Mouse (Mus musculus): ENCODE data around the gene Sec14l1.

The Sec14l1 gene

DNA sequence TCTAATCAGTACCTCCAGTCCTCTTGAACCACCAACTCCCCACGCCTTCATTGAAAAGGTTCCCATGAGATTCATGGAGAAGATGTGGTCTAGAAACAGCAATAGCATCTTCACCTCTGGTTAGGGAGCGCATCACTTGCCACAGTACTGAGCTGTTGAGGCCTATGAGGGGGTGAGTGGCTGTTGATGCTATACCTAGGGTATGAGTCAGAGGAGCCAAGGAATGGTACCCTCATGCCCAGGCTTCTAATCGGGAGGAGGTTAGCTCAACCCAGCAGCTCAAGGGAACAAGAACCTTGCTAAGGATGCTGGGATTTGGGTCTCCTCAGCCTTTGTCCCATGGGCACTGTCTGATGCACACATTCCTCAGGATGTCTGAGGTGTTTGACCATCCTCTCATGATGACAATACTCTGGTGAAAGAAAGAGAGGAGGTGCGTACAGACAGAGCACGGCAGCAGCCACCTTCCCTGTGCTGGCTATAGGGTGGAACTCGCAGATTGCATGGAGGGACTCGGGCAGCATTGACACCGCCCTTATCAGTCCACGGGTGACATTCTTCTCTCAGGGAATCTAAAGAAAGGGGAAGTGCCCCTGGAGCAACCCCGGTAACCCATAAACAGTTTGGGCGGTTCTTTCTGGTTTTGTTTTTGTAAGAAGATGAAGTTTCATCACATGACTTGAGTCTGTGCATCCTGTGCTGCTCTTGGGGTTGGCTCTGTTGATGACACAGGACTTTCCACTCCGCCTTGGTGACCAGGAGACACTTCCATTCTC lies 5.6 kb upstream of the Sec14l1 start:
- DNase-seq (ENCODE audit: low read depth): no peak

DNA sequence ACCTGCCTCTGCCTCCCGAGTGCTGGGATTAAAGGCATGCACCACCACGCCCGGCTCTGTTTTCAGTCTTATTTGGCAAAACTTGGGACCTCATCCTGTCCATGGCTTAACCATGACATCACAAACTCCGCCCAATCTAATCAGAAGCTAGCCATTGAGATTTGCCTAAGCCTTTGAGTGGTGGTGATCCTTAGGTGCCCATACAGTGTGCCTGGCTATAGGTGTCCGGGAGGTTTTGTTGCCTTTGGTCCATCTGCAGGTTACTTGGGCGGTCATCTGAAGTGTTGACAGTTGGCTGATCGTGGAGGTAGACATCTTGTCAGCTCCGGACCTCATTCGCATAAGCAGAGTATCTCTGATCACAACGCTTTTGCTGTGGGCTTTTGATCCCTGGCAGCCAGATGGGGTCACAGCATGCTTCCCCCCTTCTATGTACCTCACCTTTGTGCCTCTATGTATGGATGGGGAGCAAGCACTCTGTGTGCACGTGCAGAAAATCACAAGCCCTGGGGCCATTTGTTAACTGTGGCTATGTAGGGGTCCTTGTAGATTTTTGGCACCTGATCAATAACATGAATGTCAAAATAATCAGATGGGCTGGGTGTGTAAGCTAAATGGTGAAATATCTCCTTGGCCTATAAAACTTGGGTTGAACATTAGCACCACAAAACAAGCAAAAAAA lies 2.9 kb upstream of the Sec14l1 start:
- DNase-seq (ENCODE audit: low read depth): no peak

GRCm38 (mm10) chr11:117112649-117113051 lies 2.3 kb upstream of the Sec14l1 start:
- no peak for DNase-seq (ENCODE audit: low read depth)

DNA sequence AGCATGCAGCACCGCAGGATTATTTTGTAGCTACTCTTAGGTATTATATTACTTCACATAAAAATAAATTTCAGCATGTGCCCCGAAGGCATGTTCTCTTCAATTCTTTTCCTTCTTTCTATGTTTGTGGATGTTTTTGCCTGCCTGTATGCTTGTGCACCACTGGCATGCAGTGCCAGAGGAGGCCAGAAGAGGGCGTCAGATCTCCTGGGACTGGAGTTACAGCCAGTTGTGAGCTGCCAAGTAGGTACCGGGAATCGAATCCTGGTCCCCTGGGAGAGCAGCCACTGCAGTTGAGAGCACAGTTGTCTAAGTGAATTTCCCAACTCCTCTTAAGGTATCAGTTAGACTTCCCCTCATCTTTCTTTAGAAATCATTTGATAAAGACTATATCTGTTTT lies 1.6 kb upstream of the Sec14l1 start:
- no peak for DNase-seq (ENCODE audit: low read depth)

DNA sequence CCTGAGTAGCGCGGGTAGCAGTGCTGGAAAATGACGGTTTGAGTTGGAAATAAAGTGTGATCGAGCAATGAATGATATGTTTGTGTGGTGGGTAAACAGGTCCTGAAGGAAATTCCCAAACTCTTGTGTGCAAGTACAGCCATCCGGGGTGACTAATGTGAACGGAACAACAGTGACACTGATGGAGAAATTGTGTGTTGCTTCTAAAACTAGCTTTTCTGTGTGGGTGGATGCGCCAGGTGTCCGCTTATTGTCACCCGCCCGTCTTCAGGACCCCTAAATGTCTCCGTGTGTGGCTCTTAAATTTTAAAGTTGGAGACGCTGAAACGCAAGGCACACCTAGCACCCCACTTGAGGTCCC lies 757 bp upstream of the Sec14l1 start:
- no peak for DNase-seq (ENCODE audit: low read depth)

DNA sequence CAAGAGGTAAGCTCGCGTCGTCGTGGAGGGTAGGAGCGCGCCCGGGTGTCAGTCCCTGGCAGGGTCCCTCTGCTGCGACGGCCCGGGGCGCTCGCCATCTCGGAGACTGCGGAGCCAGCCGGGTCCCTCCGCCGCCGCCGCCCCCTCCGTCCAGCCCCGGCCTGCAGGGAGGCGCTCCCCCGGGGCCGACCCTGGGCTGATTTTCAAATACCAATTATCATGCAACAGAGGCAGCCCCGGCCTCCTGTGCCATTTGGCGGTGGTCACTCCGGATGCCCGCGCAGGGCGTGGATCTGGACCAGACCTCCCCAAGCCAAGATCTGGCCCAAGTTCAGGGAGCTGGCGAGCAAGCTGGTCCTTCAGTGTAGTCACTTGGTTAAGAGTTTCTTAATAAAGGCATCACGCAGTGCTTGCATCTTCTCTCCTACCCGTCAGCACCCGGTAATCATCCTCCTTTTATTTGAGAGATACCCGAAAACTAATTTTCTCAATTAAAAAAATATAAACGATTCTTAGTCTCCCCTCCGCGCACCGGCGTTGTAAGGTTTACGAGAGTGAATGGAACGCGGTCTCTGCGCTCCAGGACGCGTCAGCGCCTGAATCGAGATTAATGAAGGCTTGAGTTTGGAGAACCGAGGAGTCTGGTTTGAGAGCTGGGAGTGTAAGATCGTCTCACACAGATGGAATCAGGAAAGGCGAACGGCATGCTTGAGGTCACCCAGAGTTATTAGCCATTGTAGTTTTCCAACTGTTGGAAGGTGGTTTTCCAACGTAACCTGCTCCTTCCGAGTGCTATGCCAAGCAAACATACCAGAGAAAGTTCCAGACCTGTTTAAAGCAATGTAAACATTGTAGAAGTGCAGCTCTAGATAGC lies 615 bp downstream of the Sec14l1 start:
- no peak for DNase-seq (ENCODE audit: low read depth)

GRCm38 (mm10) chr11:117116350-117117303 lies 1.7 kb downstream of the Sec14l1 start:
- no peak for DNase-seq (ENCODE audit: low read depth)

DNA sequence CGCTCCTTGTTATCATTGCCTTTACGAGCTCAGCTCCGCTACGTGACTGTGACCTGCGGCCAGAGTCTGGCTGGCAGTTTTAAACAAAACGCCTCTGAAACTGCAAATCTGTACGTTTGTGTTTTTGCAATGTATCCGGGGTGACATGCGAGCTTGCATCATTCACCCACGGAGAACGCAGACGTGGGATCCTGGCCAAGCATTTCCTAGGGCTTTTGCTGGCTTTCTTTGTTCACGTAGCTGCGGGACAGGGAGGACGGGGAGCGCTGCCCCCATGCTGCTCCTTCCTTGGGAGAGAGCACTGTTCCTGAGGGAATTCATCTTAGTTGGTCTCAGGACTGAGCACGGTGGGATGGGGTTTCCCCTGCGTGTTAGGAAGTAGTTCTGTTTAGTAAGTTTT lies 2.4 kb downstream of the Sec14l1 start:
- DNase-seq (ENCODE audit: low read depth): no peak

DNA sequence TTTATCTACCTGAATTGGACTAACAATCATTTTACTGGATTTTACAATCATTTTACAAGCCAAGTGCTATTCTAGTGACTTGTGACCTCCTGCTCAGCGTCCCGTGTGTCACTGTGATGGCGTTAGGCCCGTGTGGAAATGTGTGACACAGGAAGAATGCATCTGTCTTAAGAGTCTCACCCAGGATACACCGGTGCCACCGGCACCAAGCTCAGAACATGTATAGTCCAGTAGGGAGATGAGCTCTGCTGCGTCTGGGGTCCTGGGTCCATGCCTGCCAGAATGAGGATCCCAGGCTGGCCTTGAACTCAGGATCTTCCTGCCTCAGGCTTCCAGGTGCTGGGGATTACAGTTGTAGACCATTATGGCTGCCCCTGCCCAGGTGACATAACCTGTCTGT lies 2.8 kb downstream of the Sec14l1 start:
- DNase-seq (ENCODE audit: low read depth): no peak

DNA sequence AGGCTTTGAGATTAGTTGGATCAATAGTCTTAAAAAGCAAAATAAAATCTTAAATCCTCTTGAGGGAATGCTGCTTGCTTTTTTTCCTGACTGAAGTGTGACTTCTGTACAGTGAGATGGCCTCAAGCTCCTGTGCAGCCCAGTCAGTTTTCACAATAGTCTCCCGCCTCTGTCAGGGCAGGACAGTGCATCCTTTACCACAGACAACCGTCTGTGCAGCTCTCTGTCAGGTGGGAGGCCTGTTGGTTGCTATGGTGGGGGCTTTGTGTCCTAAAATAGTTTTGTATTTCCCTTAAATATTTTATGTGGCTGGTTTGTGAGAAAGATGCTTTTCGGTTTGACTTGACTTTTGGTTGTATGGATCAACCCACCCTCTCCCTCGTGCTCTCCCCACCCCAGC lies 3.3 kb downstream of the Sec14l1 start:
- no peak for DNase-seq (ENCODE audit: low read depth)

DNA sequence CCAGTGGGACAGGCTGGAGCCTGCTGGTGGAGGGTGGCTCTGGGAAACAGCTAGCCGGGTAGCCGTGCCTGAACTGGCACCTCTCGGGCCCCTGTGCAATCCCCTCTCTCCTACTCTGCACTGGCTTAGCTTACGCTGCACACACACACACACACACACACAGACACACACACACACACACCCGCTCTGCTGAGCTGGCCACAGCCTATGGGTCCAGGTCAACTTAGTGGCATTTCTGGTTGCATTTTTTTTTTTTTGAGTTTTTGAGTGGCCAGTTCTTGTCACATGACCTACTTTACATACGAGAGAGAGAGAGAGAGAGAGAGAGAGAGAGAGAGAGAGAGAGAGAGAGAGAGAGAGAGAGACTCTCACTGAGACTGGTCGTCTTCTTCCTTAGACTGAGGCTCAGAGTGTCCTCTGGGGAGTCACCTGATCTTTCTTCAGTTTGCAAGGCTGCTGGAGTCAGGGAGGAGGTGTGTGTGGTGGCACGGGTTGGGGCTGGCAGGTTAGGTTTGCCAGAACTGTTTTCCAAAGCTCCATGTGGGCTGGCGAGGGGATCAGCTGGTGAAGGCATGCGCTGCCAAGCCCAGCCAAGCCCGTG lies 3.9 kb downstream of the Sec14l1 start:
- DNase-seq (ENCODE audit: low read depth): no peak

GRCm38 (mm10) chr11:117119723-117120122 lies 4.8 kb downstream of the Sec14l1 start:
- DNase-seq (ENCODE audit: low read depth): no peak

GRCm38 (mm10) chr11:117120285-117121163 lies 5.6 kb downstream of the Sec14l1 start:
- DNase-seq (ENCODE audit: low read depth): no peak

GRCm38 (mm10) chr11:117121164-117121535 lies 6.2 kb downstream of the Sec14l1 start:
- DNase-seq (ENCODE audit: low read depth): no peak

GRCm38 (mm10) chr11:117121954-117122353 lies 7.0 kb downstream of the Sec14l1 start:
- DNase-seq (ENCODE audit: low read depth): no peak

DNA sequence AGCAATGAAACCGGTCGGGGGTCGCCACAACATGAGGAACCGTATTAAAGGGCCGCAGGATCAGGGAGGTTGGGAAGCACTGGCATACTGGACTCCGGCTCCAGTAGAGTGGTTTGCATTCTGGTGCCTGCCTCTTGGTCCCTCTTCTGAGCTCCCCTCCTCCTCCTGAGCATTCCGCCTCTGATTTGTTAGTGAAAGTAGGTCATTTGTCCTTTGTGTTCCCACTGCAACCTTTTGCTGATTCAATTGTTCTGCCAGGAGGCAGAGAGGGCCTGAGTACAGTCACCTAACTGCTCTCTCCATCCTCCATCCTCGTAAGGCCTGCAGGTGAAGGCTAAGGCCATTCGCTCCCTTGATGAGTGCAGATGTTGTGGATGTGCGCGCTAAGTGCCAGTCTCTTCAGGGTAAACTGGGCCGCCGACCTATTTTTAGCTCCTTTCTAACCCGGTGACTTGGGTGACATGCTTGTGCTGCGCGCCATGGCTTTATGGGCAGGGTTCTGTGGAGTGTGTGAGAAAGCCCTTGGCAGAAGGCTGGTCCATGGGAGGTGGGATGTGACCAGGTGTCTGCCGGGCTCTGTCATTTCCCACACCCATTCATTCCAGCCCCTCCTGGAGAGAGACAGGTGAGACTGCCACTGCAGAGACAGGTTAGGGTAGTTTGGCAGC lies 8.6 kb downstream of the Sec14l1 start:
- DNase-seq (ENCODE audit: low read depth): no peak

- no peak for DNase-seq (ENCODE audit: low read depth)
Observed at GRCm38 (mm10) chr11:117124539-117124938, 9.6 kb downstream of the Sec14l1 start.

DNA sequence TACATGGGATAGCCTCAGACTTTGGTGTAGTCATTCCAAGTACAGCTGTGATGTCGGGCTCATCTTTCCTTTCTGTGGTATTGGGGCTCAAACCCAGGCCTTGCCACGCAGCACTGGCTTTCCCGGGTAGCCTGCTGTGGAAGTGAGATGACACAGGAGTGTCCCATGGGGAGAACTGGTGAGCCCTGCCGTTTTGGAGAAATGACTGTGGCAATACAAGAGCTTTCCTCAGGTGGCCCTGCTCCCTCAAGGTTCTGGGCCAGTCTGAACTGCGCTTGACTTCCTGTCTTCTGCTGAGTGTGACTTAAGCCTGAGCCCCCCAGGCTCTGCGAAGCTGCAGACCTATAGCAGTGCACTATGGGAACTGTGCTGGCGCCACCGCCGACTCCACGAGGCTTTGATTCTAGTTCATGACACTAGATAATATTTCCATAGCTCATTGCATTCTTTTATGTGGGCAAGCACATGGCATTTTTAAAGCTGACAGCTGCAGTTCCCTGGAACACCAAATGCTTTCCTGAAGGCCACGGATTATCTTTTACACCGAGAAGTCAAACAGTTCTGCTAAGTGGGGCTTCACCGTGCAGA lies 12.4 kb downstream of the Sec14l1 start:
- DNase-seq (ENCODE audit: low read depth): no peak

DNA sequence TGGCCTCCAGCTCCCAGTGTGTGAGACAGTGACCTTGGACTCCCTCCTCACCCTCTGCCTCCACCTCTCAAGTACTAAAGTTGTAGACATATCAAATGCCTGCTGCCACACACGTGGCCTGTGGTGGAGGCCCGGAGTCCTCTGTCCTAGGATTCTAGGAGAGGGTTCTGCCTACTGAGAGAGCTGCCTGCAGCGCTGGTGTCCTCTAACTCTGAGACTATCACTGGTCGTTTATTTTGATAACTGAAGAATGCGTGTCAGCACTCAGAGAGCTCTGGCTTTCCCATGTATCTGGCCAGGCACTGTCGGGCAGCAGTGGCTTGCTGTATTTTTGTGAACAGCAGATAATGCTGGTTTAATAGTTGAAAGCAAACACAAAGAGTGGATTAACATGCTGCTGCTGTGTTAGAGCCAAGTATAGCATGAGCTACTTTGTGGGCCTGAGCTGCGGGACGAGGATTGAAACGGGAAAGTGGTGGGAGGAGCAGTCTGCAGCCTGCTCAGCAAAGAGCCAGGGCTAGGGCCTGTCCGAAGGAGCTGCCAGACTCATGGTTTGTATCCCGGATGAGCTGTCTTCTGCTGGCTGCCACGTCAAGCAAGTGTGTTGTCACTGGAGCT lies 13.1 kb downstream of the Sec14l1 start:
- DNase-seq (ENCODE audit: low read depth): no peak

Data from c-Kit-positive CD71-positive TER-119-negative erythroid progenitor cells, embryonic 14.5 days (primary cell).